Mouse (Mus musculus) inflammation-experienced regulatory T-cells, adult 6 months (primary cell): ENCODE measurements around the gene Lamtor1. TPM values are rescaled to one million over a fixed set of nuclear protein-coding genes. Genes with fewer than 3 reads are reported as not detected.
"Not testable (repeated sequence)": the region's sequence is repeated elsewhere in the genome, so short reads cannot be mapped to it uniquely, and the experiment has no call there.

Experiments used
- ATAC-seq: one replicate; pipeline ENCODE4 v1.8.0; 2017
- polyA plus RNA-seq, 3 experiments: library from polyadenylated mRNA; unstranded; fragments of 100-300 nt; shearing (Covaris generic); gene quantifications; one replicate each; pipeline ENCODE4 v1.2.1; 2017

Lamtor1 gene
- polyA plus RNA-seq, 3 experiments from 2014 or later: 96.6 to 125 (median 118) TPM

GRCm38 (mm10) chr7:101900331-101901097, 5.2 kb upstream of the Lamtor1 start:
- ATAC-seq: no peak

DNA sequence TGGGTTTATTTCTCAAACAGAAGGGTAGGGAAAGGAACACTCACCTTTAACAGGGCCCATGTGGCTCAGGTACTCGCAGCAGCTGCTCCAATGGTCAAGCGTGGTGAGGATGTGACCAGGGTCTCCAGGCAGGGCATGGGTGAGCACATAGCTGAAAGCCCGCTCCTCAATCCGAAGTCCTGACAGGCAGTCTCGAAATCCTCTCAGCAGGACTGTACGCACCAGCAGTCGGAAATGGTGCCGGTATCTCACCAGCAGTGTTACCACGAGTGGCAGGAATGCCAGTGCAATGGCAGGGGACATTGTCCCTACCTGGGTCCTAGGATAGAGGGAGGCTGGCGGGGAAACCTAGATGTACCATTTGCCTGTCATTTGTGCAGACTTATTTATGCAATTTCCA, 3.7 kb upstream of the Lamtor1 start:
- no peak for ATAC-seq

- ATAC-seq: no peak
Measured at GRCm38 (mm10) chr7:101902846-101903245, 2.9 kb upstream of the Lamtor1 start.

GRCm38 (mm10) chr7:101906287-101906681, 580 bp downstream of the Lamtor1 start, which contains the start of gene Tomt:
Gene Tomt (minus strand): TSS chr7:101906359.
- ATAC-seq: peak; percentile 6

GRCm38 (mm10) chr7:101906696-101907095, 992 bp downstream of the Lamtor1 start:
- ATAC-seq: no peak

DNA sequence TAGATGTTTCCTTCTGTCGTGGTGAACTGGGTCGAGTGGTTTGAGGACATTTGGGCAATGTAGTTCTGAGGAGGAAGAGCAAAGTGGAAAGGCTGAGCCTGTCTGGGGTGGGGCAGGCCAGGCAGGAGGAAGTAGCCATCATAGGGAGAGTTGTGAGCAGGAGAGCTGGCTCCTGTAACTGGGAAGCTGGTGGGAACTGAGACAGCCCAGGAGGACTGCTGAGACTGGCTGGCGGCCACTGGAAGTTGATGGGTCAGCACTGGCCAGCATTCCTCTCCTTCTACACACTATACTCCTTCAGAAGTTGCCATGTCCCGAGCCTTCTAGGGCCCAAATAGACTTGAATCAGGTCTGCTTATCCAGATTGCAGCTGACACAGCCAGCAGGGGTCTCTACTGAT, 2.7 kb downstream of the Lamtor1 start:
- no peak for ATAC-seq

DNA sequence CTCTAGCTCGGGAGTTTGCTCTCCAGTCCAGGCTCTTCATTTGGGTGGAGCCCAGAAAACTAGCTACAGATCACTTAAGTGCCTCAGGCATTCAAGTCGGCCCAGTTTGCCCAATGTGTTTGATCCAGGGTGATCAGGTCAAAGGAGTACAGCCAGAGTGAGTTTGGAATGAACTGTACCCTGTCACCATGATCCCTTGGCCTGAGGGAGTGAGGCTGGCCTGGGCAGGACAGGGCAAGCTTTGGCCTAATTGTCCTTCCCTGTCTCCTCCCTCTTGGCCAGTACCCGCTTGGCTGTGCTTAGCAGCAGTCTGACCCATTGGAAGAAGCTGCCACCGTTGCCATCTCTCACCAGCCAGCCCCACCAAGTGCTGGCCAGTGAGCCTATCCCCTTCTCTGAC, 4.4 kb downstream of the Lamtor1 start:
- no peak for ATAC-seq

- no peak for ATAC-seq
Measured at GRCm38 (mm10) chr7:101911982-101912381, 6.3 kb downstream of the Lamtor1 start.

GRCm38 (mm10) chr7:101918071-101918470, 12.4 kb downstream of the Lamtor1 start:
- peak; percentile 80 for ATAC-seq

GRCm38 (mm10) chr7:101925892-101926291, 20.2 kb downstream of the Lamtor1 start:
- ATAC-seq: not testable (repeated sequence)

- no peak for ATAC-seq
Measured at GRCm38 (mm10) chr7:101928093-101928492, 22.4 kb downstream of the Lamtor1 start.

DNA sequence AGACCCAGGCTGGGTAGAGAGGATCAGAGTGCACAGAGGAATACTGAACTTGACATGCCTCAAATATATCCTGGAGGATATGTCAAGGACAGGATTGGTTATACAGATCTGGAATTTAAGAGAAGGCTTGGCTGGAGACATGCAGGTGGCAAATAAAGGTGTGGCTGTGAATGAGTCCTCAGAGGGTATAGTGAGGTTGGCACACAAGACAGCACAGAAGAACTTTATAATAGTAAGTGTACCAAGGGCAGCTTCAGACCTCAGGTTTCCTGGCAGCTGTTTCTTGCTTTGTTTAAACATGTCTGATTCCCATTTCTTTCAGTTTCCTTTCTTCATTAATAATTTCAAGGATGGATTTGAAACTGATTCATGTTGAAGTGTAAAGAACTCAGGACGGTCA, 26.8 kb downstream of the Lamtor1 start:
- no peak for ATAC-seq

DNA sequence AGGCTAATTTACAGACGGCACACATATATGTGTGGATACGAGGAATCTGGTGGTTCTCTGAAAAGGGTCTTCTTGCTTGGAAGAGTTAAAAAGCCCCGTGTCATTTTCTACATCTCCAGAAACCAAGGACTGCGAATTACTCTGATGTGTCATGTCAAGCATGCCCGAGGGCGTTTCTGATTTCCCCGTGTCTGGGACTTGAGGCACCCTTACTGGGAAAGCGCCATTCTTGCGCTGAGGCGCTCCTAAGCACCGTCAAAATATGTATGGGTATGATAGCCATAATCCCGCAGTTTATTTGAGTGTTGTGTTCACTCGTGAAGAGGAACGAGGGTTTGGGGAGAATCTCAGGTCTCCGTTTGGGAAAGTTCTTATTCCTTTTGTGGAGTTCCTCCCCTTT, 27.6 kb downstream of the Lamtor1 start:
- no peak for ATAC-seq

DNA sequence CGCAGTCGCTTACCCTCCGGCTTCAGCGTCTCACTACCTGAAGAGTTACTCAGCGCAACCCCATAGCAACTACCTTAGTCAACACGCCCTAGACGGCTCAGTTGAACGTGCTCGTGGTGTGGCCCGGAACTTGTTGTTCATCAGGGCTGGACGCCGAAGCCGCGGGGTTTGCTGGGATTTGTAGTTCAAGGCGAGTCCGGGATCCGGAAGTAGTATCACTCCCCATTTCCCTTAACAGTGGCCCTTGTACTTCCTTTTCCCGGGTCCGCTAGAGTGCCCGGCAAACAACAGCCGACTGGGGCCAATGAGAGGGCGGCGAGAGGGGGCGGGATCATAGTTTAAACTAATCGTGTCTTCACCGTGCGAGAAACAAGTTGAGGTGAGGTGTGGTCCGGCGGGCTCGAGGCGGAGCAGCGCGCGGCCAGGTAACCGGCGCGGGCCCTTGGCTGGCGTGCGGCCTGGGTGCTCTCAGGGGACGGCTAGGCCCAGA, 28.1 kb downstream of the Lamtor1 start, which contains the start of the genes Lrrc51 and Numa1:
Lrrc51 (minus strand) TSS at position 145 of the 490 bp plus-strand sequence.
Numa1 (plus strand) TSS at position 361 of the 490 bp plus-strand sequence.
- peak; percentile 99 for ATAC-seq

DNA sequence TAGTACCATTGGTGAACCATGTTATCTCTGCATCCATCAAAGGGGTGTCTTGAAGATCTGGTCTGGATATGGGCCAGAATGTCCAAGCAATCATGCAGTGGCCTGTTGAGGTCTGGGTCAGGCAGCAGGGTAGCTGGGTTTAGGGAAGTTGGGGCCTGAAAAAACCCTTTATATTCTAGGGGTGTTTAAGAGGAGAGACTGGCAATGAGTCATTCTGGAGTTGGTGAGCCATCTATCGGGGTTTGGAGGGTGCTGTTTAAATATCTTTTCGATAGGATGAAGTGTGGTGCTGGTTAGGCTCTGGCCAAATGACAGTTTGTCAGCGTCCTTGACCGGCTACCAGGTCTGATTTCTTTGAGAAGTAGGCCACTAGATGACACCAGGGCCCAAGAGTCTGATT, 30.3 kb downstream of the Lamtor1 start:
- no peak for ATAC-seq

- no peak for ATAC-seq
Measured at GRCm38 (mm10) chr7:101936996-101937395, 31.3 kb downstream of the Lamtor1 start.

DNA sequence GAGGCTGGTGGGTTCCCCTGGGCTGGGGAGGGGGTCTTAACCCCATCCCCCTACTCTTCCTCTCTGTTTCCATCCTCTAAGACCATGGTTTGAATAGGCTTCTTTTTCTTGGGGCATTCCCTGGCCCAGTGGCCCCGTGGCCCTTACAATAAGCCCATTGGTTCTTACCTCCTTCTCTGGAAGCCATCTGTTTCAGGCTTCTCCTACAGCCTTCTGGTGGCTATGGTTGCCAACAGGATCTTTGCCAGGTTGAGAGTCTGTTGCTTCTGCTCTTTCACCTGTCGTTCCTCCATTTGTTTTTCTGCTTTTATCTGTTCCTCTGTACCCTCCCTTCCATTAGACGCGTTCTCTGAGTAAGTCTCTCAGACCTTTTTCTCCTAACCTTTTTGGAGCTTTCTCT, 31.9 kb downstream of the Lamtor1 start:
- ATAC-seq: no peak

- no peak for ATAC-seq
Measured at GRCm38 (mm10) chr7:101938348-101938747, 32.6 kb downstream of the Lamtor1 start.

GRCm38 (mm10) chr7:101939758-101940157, 34.1 kb downstream of the Lamtor1 start:
- no peak for ATAC-seq

DNA sequence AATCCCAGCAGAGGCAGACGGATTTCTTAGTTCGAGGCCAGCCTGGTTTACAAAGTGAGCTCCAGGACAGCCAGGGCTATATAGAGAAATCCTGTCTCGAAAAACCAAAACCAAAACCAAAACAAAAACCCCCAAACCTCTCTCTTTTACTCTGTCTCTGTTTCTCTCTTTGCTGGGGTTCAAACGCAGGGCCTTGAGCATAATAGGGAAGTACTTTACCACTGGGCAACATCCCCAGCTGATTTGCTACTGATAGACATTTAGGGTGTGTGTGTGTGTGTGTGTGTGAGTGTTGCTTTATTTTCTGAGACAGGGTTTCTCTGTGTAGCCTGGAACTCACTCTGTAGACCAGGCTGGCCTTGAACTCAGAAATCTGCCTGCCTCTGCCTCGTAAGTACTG, 43.3 kb downstream of the Lamtor1 start:
- peak; percentile 52 for ATAC-seq

DNA sequence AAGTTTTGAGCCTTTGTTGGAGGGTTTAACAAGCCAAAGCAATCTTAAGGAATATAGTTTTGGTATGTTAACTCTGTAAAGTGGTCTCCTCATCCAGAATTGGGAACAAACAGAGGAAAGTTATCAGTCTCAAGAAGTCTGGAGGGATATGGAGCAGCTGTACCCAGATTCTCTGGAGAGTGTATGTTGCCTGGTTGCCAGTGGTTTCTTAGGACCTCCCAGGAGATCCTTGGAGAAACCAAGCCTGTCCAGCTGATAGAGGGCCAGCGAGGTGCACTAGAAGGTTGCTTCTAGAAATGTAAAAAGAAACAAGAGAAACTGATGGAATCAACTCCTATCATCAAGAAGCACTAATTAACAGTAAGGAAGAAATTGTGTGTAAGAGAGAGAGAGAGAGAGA, 45.9 kb downstream of the Lamtor1 start:
- ATAC-seq: no peak

DNA sequence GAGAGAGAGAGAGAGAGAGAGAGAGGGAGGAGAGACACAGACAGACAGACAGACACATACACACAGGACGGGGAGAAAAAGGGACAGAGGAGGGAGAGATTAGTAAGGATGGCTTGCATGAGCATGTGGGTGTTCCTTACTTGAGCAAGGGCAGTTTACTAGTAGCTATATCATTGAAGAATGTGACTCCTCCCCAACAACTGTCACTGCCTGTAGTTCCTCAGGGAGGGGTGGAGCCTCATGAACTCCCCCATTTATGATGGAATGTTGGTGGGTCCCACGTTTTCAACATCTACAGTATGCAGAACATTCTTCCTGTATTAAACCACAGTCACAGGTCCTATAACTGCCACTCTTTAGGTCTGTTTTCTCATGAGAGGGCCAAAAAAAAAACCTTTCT, 46.4 kb downstream of the Lamtor1 start:
- no peak for ATAC-seq

GRCm38 (mm10) chr7:101954163-101954562, 48.5 kb downstream of the Lamtor1 start:
- ATAC-seq: no peak

- no peak for ATAC-seq
Measured at GRCm38 (mm10) chr7:101955276-101955675, 49.6 kb downstream of the Lamtor1 start.
